Mouse (Mus musculus) ovary, postnatal 10 days (tissue): ENCODE measurements around the gene Acp7.

Experiments used
- DNase-seq: peaks from one replicate; pipeline ENCODE4 v3.0.0; 2022; ENCODE audit warnings: low spot score

Gene Acp7

DNA sequence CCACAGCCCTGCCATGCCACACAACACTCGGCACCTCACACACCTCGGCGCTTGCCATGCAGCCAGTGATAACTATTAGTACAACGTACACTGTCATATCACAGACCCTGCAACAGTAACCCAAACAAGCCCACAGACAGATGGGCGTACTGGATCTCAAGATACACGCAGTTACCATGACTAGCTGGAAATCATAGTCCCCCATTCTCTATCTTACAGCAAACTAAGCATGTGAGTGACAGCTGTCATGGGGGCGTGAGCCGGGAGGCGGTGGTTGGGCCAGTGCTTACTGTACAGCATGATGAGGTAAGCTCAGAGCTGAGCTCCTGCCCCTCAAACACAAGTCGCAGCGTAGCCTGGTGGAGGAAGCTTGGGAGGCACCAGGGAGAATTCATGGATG, 55.5 kb downstream of the Acp7 start:
- no peak for DNase-seq

DNA sequence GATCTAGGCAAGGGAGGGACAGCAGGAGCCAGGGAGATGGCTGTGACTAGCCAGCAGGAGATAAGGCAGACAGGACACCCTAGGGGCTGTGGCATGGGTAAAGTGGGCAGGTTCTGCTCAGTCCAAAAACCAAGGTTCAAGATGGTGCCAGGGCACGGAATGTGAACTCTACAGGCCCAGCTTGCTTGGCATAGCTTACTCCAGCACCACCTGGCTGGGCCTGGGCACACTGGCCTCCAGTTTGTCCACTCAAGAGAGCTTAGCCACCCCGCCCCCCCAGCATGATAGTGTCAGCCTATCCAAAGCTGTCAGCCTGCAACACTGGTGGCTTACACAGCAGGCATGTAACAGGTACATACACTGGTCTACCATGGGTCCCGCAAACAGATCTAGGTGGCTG, 57.9 kb downstream of the Acp7 start:
- DNase-seq = no peak

DNA sequence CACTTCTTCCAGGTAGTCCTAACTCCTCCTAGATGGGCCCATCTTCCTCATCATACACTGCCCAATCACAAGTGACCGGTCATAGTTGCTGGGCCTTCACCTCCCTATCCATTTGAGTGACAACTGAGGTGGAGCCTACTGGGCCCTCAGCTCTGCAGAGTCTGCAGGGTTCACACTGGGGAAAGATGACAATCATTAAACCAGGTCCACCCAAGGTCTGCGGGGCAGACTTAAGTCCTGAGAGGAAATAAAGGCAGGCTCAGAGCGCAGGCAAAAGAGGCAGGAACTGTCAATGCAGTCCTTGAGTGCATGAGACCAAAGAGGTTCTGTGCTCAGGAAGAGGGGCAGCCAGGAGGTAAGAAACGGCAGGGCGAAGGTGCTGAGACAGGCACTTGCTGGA, 58.4 kb downstream of the Acp7 start:
- no peak for DNase-seq

DNA sequence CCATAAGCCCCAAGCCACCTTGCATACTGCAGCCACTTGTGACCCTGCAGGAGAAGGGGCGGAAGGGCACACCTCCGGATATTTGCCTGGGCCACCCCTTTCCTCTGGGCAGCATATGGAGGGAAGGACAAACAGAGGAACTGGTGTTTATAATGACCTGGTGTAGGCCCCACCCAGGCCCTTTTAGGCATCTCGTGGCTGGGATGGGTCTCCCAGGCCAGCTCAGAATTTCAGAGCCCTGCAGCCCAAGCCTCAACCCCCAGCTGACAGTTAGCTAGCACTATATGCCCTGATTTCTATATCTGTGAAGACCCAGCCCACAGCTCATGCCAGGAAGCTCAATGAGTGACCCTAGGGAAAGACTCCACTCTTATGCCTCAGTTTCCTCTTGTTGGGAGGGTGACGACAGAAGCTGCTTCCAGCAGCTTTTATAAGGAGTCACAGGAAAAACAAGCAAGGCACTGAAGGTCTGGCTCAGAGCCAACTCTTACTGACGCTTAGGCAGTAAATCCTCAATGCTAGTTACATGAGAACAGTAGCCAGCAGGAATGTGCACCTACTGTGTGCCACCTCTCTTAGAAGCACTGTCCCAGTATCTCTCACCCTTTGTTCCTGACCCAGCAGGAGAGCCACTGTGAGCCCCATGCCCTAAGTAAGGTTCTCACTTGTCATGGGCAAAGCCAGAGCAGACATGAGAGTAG, 60.0 kb downstream of the Acp7 start:
- no peak for DNase-seq

DNA sequence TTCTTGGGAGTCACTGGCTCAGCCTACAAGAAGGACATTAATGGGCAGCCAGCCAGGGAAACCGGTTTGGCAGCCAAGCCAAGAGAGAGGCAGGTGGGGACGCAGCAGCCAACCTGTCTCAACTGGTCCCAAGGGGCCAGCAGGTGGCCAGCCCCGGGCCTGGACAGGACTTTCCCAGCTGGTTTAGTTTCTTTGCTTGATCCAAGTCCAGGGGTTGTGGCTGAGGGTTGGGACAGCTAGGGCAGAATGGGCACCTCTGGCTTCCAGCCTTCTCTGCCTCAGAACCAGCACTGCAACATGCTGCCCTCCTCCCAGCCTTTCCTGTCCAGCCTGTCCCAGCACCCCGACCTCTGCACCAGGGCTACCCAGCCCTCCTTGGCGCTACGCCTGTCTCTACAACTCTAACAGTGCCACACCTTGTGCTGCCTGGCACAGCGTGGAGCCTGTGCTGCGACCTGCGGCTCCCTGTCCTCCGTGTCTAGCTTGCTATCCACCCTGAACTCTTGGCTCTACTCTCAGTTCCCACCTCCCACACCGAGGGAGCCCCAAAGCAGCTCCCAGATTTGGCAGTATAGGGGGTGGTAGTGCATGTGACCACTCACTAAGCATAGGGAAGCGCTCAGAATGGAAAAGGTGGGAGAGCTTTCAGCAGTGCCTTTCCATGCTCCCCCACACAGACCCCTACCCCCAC, 60.7 kb downstream of the Acp7 start:
- DNase-seq = peak; percentile 60

DNA sequence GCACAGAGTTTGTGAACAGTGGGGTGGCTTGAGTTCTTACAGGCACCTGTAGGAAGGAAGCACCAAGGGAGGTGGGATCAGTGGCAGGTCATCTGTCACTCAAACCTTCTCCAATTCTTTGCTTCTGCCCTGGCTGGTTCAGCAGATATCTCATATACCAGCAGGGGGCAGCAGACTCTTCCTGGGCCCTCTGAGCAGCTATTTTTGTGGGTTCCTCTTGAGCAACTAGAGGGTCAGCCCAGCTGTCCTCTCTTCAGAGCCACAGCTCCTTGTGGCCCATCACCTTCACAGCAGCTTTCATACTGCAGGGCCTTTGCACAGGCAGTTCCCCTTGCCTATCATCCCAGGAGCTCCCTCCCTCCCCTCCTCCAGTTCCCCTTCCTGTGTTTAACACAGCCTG, 62.9 kb downstream of the Acp7 start:
- DNase-seq = no peak

DNA sequence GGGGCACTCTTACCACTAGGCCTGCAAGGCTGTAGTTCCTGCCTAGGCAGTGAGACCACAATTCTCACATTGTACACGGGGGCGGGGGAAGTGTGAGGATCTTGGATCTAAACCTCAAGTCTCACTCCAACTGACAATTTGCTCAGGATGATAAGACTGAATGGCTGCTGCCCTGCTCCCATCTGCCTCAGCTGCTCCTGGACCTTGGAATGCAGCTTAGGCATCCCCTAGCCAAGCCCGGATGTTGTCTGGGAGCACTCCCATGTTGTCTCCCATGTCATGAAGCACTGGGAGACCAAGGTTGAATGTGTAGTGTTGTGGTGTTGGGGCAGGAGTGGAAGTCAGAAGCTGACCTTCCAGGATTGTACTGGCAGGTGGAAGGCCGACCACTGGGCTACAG, 63.6 kb downstream of the Acp7 start:
- no peak for DNase-seq

DNA sequence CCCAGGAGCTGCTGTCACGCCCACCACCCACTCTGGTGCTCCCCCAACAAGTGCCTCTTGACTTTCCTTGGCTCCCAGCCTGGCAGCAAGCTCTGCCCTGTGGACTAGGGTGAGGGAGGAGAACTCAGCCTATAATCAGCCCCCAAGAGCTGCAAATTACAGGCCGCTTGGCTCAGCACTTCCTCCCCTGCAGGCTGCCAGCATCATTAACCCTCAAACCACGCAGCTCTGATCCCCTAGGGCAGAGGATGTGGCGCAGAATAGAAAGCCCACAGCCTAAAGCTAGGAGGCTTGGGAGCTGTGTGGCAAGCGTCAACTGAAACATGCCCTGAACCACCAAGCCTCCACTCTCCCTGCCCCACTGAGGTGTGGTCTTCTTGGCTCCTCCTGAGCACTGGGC, 65.7 kb downstream of the Acp7 start:
- DNase-seq = no peak

DNA sequence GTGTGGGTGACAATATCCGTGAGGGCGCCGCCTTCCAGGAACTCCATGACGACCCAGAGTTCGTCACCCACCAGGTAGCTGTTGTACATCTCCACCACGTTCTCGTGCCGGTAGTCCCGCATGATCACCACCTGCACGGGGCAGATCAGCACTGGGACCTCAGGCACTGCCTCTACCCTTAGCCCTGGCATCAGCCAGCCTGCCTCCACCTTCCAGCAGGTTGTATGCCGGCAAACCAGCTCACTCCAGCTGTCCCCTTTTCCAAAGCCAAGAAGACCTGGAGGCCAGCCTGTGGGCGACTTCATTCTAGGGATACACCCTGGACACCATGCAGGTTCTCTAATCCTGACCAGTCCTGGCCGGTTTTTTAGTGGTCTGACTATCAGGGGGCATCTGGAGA, 68.2 kb downstream of the Acp7 start:
- no peak for DNase-seq

DNA sequence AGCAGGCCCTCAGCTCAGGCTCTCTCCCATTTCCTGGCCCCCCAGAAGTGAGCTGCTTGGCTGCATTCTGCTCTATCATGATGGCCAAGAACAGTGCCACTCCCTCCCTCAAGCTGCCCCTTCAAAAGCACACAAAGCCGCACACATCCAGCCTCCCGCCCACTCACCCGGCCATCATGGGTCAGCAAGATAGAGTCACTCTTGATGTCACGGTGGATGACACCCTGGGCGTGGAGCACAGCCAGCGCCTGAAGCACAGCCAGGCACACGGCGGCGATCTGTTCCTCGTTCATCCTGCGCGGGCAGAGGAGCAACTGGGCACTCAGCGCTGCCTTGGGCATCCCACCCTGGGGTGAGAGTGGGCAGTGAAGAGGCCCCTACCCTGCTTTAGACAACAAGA, 68.8 kb downstream of the Acp7 start:
- no peak for DNase-seq

DNA sequence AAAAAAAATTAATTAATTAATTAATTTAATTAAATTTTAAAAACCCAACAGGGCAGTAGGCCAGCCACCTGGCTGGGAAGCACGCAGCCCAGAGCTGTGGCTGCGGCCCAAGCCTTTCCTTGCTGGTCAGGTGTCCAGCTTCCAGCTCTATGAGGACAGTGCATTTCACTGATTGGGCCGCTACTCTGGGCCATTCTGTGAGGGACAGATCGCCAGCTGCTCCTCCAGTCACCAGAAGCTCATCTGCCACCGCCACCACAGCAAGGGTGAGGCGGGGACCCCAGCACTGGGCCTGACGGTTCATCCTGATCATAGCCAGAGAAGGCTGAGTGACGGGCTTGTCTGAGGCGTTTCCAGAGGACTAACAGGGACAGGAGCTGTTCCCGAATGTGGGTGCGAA, 69.2 kb downstream of the Acp7 start:
- no peak for DNase-seq

DNA sequence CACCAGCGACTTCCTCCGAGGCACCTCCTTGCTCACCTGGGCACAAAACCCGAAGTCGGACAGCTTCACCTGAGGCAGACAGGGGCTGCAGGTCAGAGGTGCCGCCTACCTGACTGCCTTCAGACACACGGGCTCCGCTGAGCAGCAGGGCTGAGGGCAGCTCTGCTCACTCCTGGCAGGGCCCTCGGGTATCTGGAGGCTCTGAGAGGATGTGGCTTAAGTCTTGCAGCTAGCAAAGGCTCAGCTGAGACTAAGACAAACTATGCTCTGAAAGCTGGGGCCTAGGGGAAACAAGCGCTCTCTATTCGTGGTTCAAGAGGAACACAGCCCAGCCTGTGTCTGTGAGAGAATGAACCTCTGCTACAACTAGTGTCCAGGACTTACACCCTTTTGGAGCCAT, 70.3 kb downstream of the Acp7 start:
- no peak for DNase-seq

DNA sequence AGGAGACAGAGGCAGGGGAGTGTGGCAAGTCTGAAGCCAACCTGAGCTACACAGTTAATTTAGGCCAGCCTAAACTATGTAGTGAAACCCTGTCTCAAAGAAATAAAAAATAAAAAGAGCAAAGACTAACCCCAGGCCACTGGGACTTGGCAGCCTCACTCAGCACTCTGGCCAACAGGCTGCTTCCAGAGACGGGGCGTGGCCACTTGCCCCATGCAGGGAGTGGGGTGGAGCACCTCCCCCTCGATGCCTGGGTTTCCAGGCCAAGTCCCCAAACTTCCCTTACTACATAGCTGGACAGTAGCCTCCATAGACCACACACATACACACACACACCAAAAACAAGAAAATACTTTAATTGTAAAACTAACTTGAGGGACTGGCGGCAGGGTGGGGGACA, 72.6 kb downstream of the Acp7 start:
- DNase-seq = no peak

DNA sequence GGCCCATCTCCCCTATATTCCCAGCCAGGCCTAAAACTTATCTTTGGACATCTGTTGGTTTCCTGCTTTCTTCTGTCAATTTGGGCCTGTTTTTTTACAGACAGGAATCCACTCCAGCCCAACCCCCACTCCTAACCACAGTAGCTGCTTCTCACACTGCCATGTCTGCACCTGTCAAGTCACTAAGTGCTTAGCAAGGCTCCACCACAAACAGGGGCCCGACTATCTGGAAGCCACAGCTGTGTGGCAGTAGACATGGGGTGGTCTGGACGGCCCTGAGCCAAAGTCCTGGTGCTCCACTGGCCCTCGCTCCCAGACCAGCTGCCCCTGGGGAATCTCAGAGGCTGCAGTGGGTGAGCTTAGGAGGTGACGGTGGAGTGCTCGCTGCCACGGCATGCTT, 73.4 kb downstream of the Acp7 start:
- no peak for DNase-seq
